Mouse (Mus musculus): ENCODE data around the gene Tango2.

DNA sequence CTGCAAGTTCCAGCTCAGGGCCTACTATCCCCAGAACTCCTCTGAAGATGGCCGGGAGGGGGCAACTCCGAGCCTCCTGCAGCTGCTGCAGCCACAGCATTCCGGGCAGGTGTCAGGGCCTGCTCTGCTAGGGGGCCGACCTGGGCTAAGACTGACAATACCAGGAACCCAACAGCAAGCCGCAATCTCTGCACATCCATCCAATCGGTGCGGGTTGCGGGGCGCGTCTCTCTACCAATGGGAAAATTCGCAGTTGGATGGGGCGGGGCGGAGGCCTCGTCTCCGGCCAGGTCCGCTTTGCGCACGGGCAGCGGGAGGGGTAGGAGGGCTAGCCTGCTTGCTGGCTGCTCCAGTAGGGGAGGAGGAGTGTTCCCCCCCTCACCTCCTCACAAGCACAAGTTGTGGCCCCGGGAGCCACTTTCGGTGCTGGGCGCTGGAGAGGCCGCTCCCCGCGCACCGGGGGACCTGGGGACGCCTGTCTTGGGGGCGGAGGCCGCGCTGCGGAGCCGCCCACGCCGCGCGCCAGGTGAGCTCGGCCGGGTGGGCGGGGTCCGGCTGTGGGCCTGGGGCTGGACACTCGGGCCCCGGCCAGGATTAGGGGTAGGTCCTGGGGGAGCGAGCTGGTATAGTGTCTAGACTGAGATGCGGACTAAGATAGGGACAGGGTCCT is at the start of gene Tango2, which contains the start of gene Arvcf:
- no peak for TF ChIP-seq MAX (IDR thresholded peaks at IDR 0.05)
- TF ChIP-seq CTCF (IDR thresholded peaks at IDR 0.05; ENCODE audit: control insufficient read depth, insufficient read depth, insufficient read length): no peak
- TF ChIP-seq USF1 (IDR thresholded peaks at IDR 0.05; ENCODE audit: low read depth): no peak
- TF ChIP-seq MYOD1 (IDR thresholded peaks at IDR 0.05; ENCODE audit: control insufficient read depth, insufficient read length, low read depth): peak; percentile 23
- no peak for TF ChIP-seq CEBPB (IDR thresholded peaks at IDR 0.05; ENCODE audit: low read depth)
- TF ChIP-seq FOSL1 (IDR thresholded peaks at IDR 0.05; ENCODE audit: insufficient read depth, low read length, poor library complexity, severe bottlenecking): no peak
- no peak for TF ChIP-seq MYOG (IDR thresholded peaks at IDR 0.05; ENCODE audit: control insufficient read depth, extremely low read depth, insufficient read length)
